Mouse (Mus musculus) megakaryocyte-erythroid progenitor cell, adult 5-6 weeks (primary cell): ENCODE data around the gene Hdgfl2. TPM values are rescaled to one million over a fixed set of nuclear protein-coding genes. Genes with fewer than 3 reads are reported as not detected.

Experiments
- ATAC-seq: replicated peaks from 2 replicates; pipeline ENCODE4 v1.8.0; 2016; ENCODE audit warnings: mild to moderate bottlenecking, inconsistent platforms; ENCODE audit not compliant: severe bottlenecking, poor library complexity, low FRiP score, low TSS enrichment
- total RNA-seq, 2 experiments: library from RNA; stranded (forward) in 1 of 2; stranded (reverse) in 1 of 2; fragments of 200-1000, 215-1000 nt in 1 of 2; fragments of >200 nt in 1 of 2; fragmentation: Nextera tagmentation in 1 of 2; gene quantifications; 2 replicates each; pipeline ENCODE4 v1.2.3; 2014 to 2017

The Hdgfl2 gene
- total RNA-seq (2014; fragmentation: Nextera tagmentation), result 84.1 and 100 TPM in 2 replicates
- total RNA-seq (2017), result 70.9 and 103 TPM in 2 replicates

- peak; percentile 81 for ATAC-seq
Measured at GRCm38 (mm10) chr17:56078880-56079795, at the start of gene Hdgfl2. Hdgfl2 (plus strand) TSS chr17:56079634.

- ATAC-seq, result peak; percentile 1
Measured at GRCm38 (mm10) chr17:56030238-56030870, 49.1 kb upstream of the Hdgfl2 start.

- ATAC-seq, result peak; percentile 73
Measured at GRCm38 (mm10) chr17:56030919-56031318, 48.5 kb upstream of the Hdgfl2 start.

GRCm38 (mm10) chr17:56031431-56031830 is 48.0 kb upstream of the Hdgfl2 start:
- ATAC-seq, result no peak

- no peak for ATAC-seq
Measured at GRCm38 (mm10) chr17:56032127-56032733, 47.2 kb upstream of the Hdgfl2 start.

GRCm38 (mm10) chr17:56032831-56033230 is 46.6 kb upstream of the Hdgfl2 start:
- ATAC-seq, result no peak

- no peak for ATAC-seq
Measured at GRCm38 (mm10) chr17:56034040-56034725, 45.3 kb upstream of the Hdgfl2 start.

GRCm38 (mm10) chr17:56034726-56035100 is 44.7 kb upstream of the Hdgfl2 start:
- no peak for ATAC-seq

- ATAC-seq, result no peak
Measured at GRCm38 (mm10) chr17:56035216-56035615, 44.2 kb upstream of the Hdgfl2 start.

GRCm38 (mm10) chr17:56036176-56036900 is 43.1 kb upstream of the Hdgfl2 start, which contains the start of gene Sh3gl1:
Sh3gl1 (minus strand) TSS chr17:56036635.
- ATAC-seq, result peak; percentile 70

- ATAC-seq, result no peak; the same call in 1 of the 2 replicates
Measured at GRCm38 (mm10) chr17:56036901-56037287, 42.5 kb upstream of the Hdgfl2 start.

GRCm38 (mm10) chr17:56038583-56039261 is 40.7 kb upstream of the Hdgfl2 start:
- ATAC-seq, result no peak

- no peak for ATAC-seq
Measured at GRCm38 (mm10) chr17:56039345-56039744, 40.1 kb upstream of the Hdgfl2 start.

GRCm38 (mm10) chr17:56040030-56040856 is 39.2 kb upstream of the Hdgfl2 start, which contains the start of gene Chaf1a:
Chaf1a (plus strand) TSS chr17:56040439.
- ATAC-seq, result peak; percentile 76

- no peak for ATAC-seq
Measured at GRCm38 (mm10) chr17:56040857-56041163, 38.6 kb upstream of the Hdgfl2 start.

- no peak for ATAC-seq
Measured at GRCm38 (mm10) chr17:56051369-56051768, 28.1 kb upstream of the Hdgfl2 start.

- no peak for ATAC-seq
Measured at GRCm38 (mm10) chr17:56054938-56055337, 24.5 kb upstream of the Hdgfl2 start.
